Mouse (Mus musculus): ENCODE data around the gene Olfr139.

Olfr139 gene

GRCm38 (mm10) chr11:74056451-74056850 lies at the start of gene Olfr139, which contains the start of gene Olfr399:
Olfr139 (minus strand) TSS chr11:74056551.
Olfr399 (minus strand) TSS chr11:74056615.
- no peak for DNase-seq (ENCODE audit: low read depth, low spot score)

GRCm38 (mm10) chr11:74105066-74105465 lies 48.7 kb upstream of the Olfr139 start:
- DNase-seq (ENCODE audit: low read depth, low spot score), result no peak

- DNase-seq (ENCODE audit: low read depth, low spot score), result no peak
Measured at GRCm38 (mm10) chr11:74101507-74101906, 45.2 kb upstream of the Olfr139 start.

- no peak for DNase-seq (ENCODE audit: low read depth, low spot score)
Measured at GRCm38 (mm10) chr11:74100724-74101123, 44.4 kb upstream of the Olfr139 start.

GRCm38 (mm10) chr11:74069655-74070054 lies 13.3 kb upstream of the Olfr139 start, which contains the start of gene Zfp616:
Zfp616 (plus strand) TSS chr11:74069955.
- DNase-seq (ENCODE audit: low read depth, low spot score), result no peak

- no peak for DNase-seq (ENCODE audit: low read depth, low spot score)
Measured at GRCm38 (mm10) chr11:74051347-74051746, 5.0 kb downstream of the Olfr139 start.
